Mouse (Mus musculus): ENCODE measurements around the gene Mreg. TPM values are rescaled to one million over a fixed set of nuclear protein-coding genes. Genes with fewer than 3 reads are reported as not detected.

Gene Mreg
- total and polyA plus RNA-seq, 3 experiments, result 50.6 to 69.8 (median 52.4) TPM

DNA sequence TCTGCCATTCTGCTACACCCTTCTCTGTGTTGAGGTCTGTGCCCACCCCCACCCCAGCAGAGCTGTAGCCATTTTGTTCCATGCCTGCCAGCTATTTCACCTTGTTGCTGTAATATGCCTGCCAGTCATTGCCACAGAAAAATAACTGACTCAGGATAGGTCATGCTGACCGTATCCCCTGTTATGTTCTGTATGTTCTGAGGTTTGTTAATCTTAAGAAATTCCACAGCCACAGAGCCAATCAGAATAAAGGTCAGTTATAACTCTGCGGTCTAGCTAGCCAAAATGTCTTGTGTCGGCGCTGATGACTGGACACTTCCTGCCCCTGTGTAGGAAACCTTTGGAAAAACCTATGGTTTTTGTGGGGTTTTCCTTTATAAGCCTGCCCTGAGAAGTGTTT is 67.7 kb downstream of the Mreg start:
- Histone ChIP-seq H3K36me3 (replicated peaks in 1 of 2; ENCODE audit: control insufficient read depth in 1 of 2, insufficient read depth in 1 of 2, low read length in 1 of 2) (no peaks in the 10 kb centered on the region), H3K27ac (ENCODE audit: insufficient read depth, low read depth) (no peak overlapping the region), H3K4me3 (replicated peaks in 1 of 3; ENCODE audit: low read depth in 2 of 3, low read length in 2 of 3, poor library complexity in 1 of 3) (no peak overlapping the region), H3K9me3 (replicated peaks; ENCODE audit: low read length) (no peaks in the 10 kb centered on the region), H3K27me3 (replicated peaks) (no peaks in the 10 kb centered on the region), H3K79me2 (replicated peaks; ENCODE audit: control insufficient read depth, extremely low read depth, insufficient read depth, poor library complexity, severe bottlenecking) (no peaks in the 10 kb centered on the region), H3K4me1 (ENCODE audit: control insufficient read depth in 1 of 2, insufficient read depth in 2 of 2) (peaks cover 0 to 4% of the 10 kb centered on the region in 2 experiments; a peak in 1 of 4 replicates), H3K9ac (ENCODE audit: insufficient read depth, low read depth) (no peak overlapping the region), H3K4me2 (ENCODE audit: insufficient read depth, low read depth, poor library complexity, severe bottlenecking) (no peak overlapping the region)
- DNase-seq (ENCODE audit: extremely low read depth), result no peak
- dilution Hi-C loops (cut with MboI; ENCODE audit: extremely low pct_ligation_motif_present, extremely low pct_unique_long_range_greater_than_20kb, low sequenced_read_pairs), result no loop called here
- TF ChIP-seq POLR2AphosphoS2 (IDR thresholded peaks at IDR 0.05; ENCODE audit: low read depth, low read length), result no peak
- no peak for TF ChIP-seq ELF1 (IDR thresholded peaks at IDR 0.05; ENCODE audit: low read depth, low read length)
- TF ChIP-seq ZNF384 (IDR thresholded peaks at IDR 0.05; ENCODE audit: low read depth, low read length), result no peak
- TF ChIP-seq SMC3 (IDR thresholded peaks at IDR 0.05; ENCODE audit: low read depth, low read length), result no peak
- no peak for TF ChIP-seq TCF12 (IDR thresholded peaks at IDR 0.05; ENCODE audit: low read depth, low read length)
- no peak for TF ChIP-seq POLR2A (IDR thresholded peaks at IDR 0.05; ENCODE audit: low read depth, low read length)
- TF ChIP-seq USF1 (IDR thresholded peaks at IDR 0.05; ENCODE audit: low read depth, low read length), result no peak
- TF ChIP-seq MXI1 (IDR thresholded peaks at IDR 0.05; ENCODE audit: low read depth, low read length), result no peak
- TF ChIP-seq PAX5 (IDR thresholded peaks at IDR 0.05; ENCODE audit: low read length), result no peak
- TF ChIP-seq ETS1 (conservative IDR thresholded peaks at IDR 0.05; ENCODE audit: low read depth, low read length), result no peak
- no peak for TF ChIP-seq MAFK (IDR thresholded peaks at IDR 0.05; ENCODE audit: insufficient replicate concordance, low read length)
- in situ Hi-C loops (cut with MboI; ENCODE audit: low pct_ligation_motif_present, low pct_unique_long_range_greater_than_20kb, low sequenced_read_pairs), result no loop called here

DNA sequence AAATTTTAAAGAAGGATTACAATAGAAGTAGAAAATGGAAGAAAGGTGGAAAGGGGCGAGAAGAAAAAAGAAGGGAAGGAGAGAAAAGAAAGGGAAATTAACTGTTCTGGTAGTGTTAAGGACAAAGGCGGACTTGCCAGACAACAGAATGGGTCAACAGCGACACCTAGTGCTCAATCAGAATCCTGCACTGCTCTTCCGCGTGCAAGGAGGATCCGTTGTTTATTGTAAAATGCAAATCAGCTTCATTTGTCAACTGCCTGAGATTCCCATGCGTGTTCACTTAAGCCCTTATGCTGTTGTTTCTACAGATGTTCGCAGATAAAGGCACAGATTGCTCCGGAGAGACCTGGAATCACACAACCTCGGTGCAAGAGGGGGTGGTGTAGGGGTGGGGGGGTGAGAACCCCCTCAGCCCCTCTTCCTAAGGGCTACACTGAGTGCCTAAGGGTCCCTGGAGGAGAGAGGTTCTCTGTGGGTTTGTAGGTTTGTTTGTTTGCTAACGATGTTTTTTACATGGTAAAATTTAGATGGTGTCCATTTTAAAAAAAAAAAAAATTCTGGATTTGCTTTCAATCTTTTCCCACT is 70.1 kb downstream of the Mreg start:
- no peaks in the 10 kb centered on the region for H3K9me3 ChIP-seq (replicated peaks; ENCODE audit: low read length)
- no peaks in the 10 kb centered on the region for H3K36me3 ChIP-seq (replicated peaks in 1 of 2; ENCODE audit: control insufficient read depth in 1 of 2, insufficient read depth in 1 of 2, low read length in 1 of 2)
- H3K27me3 ChIP-seq (replicated peaks), result no peaks in the 10 kb centered on the region
- peak; percentile 77 for DNase-seq (ENCODE audit: extremely low read depth)
- no peak for TF ChIP-seq EP300 (IDR thresholded peaks at IDR 0.05; ENCODE audit: low read length)
- TF ChIP-seq MAX (IDR thresholded peaks at IDR 0.05; ENCODE audit: low read length), result 0 out of 2 replicates have a peak, but pooled peaks have one; percentile 10
- TF ChIP-seq MAZ (IDR thresholded peaks at IDR 0.05; ENCODE audit: low read depth, low read length), result peak; percentile 49; the same call in 1 of the 2 replicates
- 0 out of 2 replicates have a peak, but pooled peaks have one; percentile 19 for TF ChIP-seq MEF2A (IDR thresholded peaks at IDR 0.05; ENCODE audit: borderline replicate concordance, low read depth, low read length)
- TF ChIP-seq SMC3 (IDR thresholded peaks at IDR 0.05; ENCODE audit: low read depth, low read length), result peak; percentile 40
- TF ChIP-seq POLR2AphosphoS2 (IDR thresholded peaks at IDR 0.05; ENCODE audit: low read depth, low read length), result no peak
- TF ChIP-seq KAT2A (IDR thresholded peaks at IDR 0.05; ENCODE audit: insufficient replicate concordance, low read length), result no peak
- TF ChIP-seq RAD21 (IDR thresholded peaks at IDR 0.05; ENCODE audit: low read depth, low read length), result peak; percentile 84
- TF ChIP-seq BHLHE40 (IDR thresholded peaks at IDR 0.05; ENCODE audit: low read depth, low read length), result peak; percentile 70
- TF ChIP-seq NRF1 (IDR thresholded peaks at IDR 0.05; ENCODE audit: low read depth, low read length), result no peak
- TF ChIP-seq MYC (IDR thresholded peaks at IDR 0.05; ENCODE audit: low read depth, low read length), result 0 out of 2 replicates have a peak, but pooled peaks have one; percentile 55
- TF ChIP-seq GABPA (IDR thresholded peaks at IDR 0.05; ENCODE audit: insufficient replicate concordance, low read depth, low read length), result no peak
- TF ChIP-seq ZNF384 (IDR thresholded peaks at IDR 0.05; ENCODE audit: low read depth, low read length), result no peak
- peak; percentile 67 for TF ChIP-seq ELF1 (IDR thresholded peaks at IDR 0.05; ENCODE audit: low read depth, low read length)
- no peak for TF ChIP-seq USF2 (conservative IDR thresholded peaks at IDR 0.05; ENCODE audit: low read depth, low read length)
- TF ChIP-seq CTCF (conservative IDR thresholded peaks at IDR 0.05 in 1 of 2, IDR thresholded peaks at IDR 0.05 in 1 of 2; ENCODE audit: low read depth in 2 of 2, low read length in 2 of 2), result peak; percentile 83 to 97
- no peaks in the 10 kb centered on the region for H3K79me2 ChIP-seq (replicated peaks; ENCODE audit: control insufficient read depth, extremely low read depth, insufficient read depth, poor library complexity, severe bottlenecking)
- no peak overlapping the region for H3K9ac ChIP-seq (ENCODE audit: insufficient read depth, low read depth)
- in situ Hi-C loops (cut with MboI; ENCODE audit: low pct_ligation_motif_present, low pct_unique_long_range_greater_than_20kb, low sequenced_read_pairs) (no loop called here), dilution Hi-C loops (cut with MboI; ENCODE audit: extremely low pct_ligation_motif_present, extremely low pct_unique_long_range_greater_than_20kb, low sequenced_read_pairs) (no loop called here)
- no peak overlapping the region for H3K4me3 ChIP-seq (replicated peaks in 1 of 3; ENCODE audit: low read depth in 2 of 3, low read length in 2 of 3, poor library complexity in 1 of 3)
- peaks cover 0 to 4% of the 10 kb centered on the region in 2 experiments; a peak in 1 of 4 replicates for H3K4me1 ChIP-seq (ENCODE audit: control insufficient read depth in 1 of 2, insufficient read depth in 2 of 2)
- H3K27ac ChIP-seq (ENCODE audit: insufficient read depth, low read depth), result no peak overlapping the region
- peak overlapping the region; percentile 43; the same call in 1 of the 2 replicates for H3K4me2 ChIP-seq (ENCODE audit: insufficient read depth, low read depth, poor library complexity, severe bottlenecking)

All from CH12.LX (cell line).